Mouse (Mus musculus) liver, adult 2 months (tissue): Measurements from ENCODE around the gene Tac2. TPM values are rescaled to one million over a fixed set of nuclear protein-coding genes. Genes with fewer than 3 reads are reported as not detected.
A peak's percentile ranks its signal among the peaks of the same experiment; 100 is the strongest.

Source experiments
- DNase-seq: peaks from one replicate; pipeline ENCODE4 v3.0.0-alpha.2; 2011; ENCODE audit warnings: low read depth, low spot score; ENCODE audit errors: extremely low read depth
- H3K27ac ChIP-seq: fragments of 200-500 bp; replicated peaks from 2 replicates; pipeline ENCODE4 v1.5.1; 2012; ENCODE audit warnings: low read depth, mild to moderate bottlenecking, control low read depth, inconsistent platforms, low read length; ENCODE audit not compliant: insufficient read depth
- H3K27me3 ChIP-seq: fragments of 200-500 bp; 2 replicates; pipeline ENCODE4 v1.6.1; 2012; ENCODE audit warnings: mild to moderate bottlenecking, moderate library complexity, low read length, inconsistent platforms; ENCODE audit not compliant: control insufficient read depth, insufficient read depth
- H3K36me3 ChIP-seq: fragments of 200-500 bp; 2 replicates; pipeline ENCODE4 v1.6.1; 2012; ENCODE audit warnings: low read length, inconsistent platforms; ENCODE audit not compliant: control insufficient read depth, insufficient read depth
- H3K4me1 ChIP-seq: fragments of 200-500 bp; 2 replicates; pipeline ENCODE4 v1.6.1; 2011; ENCODE audit warnings: low read length; ENCODE audit not compliant: control insufficient read depth, insufficient read depth
- H3K4me3 ChIP-seq: fragments of 200-500 bp; 2 replicates; pipeline ENCODE4 v1.5.1; 2011; ENCODE audit warnings: low read depth, mild to moderate bottlenecking, control low read depth, low read length, moderate library complexity; ENCODE audit not compliant: insufficient read depth
- H3K79me2 ChIP-seq: fragments of 200-500 bp; 2 replicates; pipeline ENCODE4 v1.6.1; 2012; ENCODE audit warnings: inconsistent platforms, mild to moderate bottlenecking, low read length, moderate library complexity; ENCODE audit not compliant: control insufficient read depth, insufficient read depth
- H3K9ac ChIP-seq: fragments of 200-500 bp; 2 replicates; pipeline ENCODE4 v1.6.1; 2012; ENCODE audit warnings: low read depth, mild to moderate bottlenecking, control low read depth, inconsistent platforms, low read length
- CTCF ChIP-seq: fragments of 200-500 bp; IDR thresholded peaks from 2 replicates; pipeline ENCODE4 v1.5.1; 2011; ENCODE audit warnings: low read depth, low read length, control low read depth
- POLR2A ChIP-seq: fragments of 200-500 bp; IDR thresholded peaks from 2 replicates; pipeline ENCODE4 v1.6.1; 2011; ENCODE audit warnings: low read length, control low read depth; ENCODE audit not compliant: insufficient read depth; ENCODE audit errors: extremely low read depth
- WGBS: fragments of 180-500 bp; shearing (Covaris S2); methylation state at CpG from one replicate; pipeline ENCODE4 v1.1.7; 2018; 5-methylcytosine and 5-hydroxymethylcytosine counted together
- polyA plus RNA-seq: library from polyadenylated mRNA; depleted of rRNA; stranded (reverse); fragments of >200 nt; gene quantifications from 2 replicates; pipeline ENCODE4 v1.2.3, GENCODE M21; 2012
- total RNA-seq: library from RNA; depleted of rRNA; stranded (reverse); fragments of >200 nt; gene quantifications from 2 replicates; pipeline ENCODE4 v1.2.3, GENCODE M21; 2014

Gene Tac2
- total and polyA plus RNA-seq, 2 experiments = not detected

DNA sequence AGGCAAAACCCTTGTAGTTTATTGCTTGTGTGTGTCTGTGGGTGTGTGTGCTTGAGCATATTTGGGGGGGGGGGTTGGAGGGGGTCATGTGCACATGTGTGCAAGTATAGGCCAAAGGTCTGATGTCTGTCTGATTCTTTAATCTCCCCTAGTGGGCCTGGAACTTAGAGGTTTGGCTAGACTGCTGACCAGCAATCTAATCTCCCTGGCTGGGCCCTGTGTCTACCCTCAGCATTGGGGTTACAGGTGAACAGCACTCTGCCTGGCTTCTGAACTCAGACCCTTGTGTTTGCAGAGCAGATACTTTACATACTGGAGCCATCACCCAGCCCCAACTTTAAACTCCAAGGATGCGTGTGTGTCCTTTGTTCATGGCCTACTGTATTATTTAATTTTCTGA is 45.1 kb upstream of the Tac2 start:
- no peak overlapping the region for H3K9ac ChIP-seq
- no peak overlapping the region for H3K4me3 ChIP-seq
- 95% methylated on average over 1 of the region's 1 CpGs for WGBS
- H3K27me3 ChIP-seq = no peaks in the 10 kb centered on the region
- H3K36me3 ChIP-seq = no peaks in the 10 kb centered on the region
- no peak for TF ChIP-seq POLR2A
- no peak for TF ChIP-seq CTCF
- peaks cover 7% of the 10 kb centered on the region for H3K4me1 ChIP-seq
- H3K27ac ChIP-seq = no peak overlapping the region
- no peak for DNase-seq
- H3K79me2 ChIP-seq = no peaks in the 10 kb centered on the region; the same call in 1 of the 2 replicates

DNA sequence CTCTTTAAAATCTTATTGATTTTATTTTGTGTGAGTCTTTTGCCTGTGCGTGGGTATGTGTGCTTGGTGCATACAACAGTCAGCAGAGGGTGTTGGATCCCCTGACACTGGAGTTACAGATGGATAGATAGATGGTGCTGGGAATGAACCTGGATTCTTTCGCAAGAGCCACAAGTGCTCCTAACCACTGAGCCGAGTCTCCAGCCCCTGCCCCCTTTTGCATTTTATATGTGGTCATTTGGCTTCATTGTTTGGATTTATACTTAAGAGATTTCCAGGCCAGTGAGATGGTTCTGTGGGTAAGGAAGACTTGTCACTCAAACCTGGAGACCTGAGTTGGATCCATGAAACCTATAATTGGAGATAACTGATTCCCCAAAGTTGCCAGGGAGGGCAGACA is 44.4 kb upstream of the Tac2 start:
- no peak overlapping the region for H3K27ac ChIP-seq
- TF ChIP-seq CTCF (no peak), POLR2A (no peak)
- H3K27me3 ChIP-seq = no peaks in the 10 kb centered on the region
- no peaks in the 10 kb centered on the region for H3K36me3 ChIP-seq
- DNase-seq = no peak
- H3K9ac ChIP-seq = no peak overlapping the region
- WGBS = 74% methylated on average over 3 of the region's 3 CpGs
- no peak overlapping the region for H3K4me3 ChIP-seq
- no peaks in the 10 kb centered on the region; the same call in 1 of the 2 replicates for H3K79me2 ChIP-seq
- peaks cover 7% of the 10 kb centered on the region for H3K4me1 ChIP-seq

- 86% methylated on average over 6 of the region's 6 CpGs for WGBS
- DNase-seq = no peak
- TF ChIP-seq POLR2A (no peak), CTCF (no peak)
- Histone ChIP-seq H3K27me3 (no peaks in the 10 kb centered on the region), H3K9ac (no peak overlapping the region), H3K4me3 (no peak overlapping the region), H3K27ac (no peak overlapping the region), H3K79me2 (no peaks in the 10 kb centered on the region; the same call in 1 of the 2 replicates), H3K36me3 (no peaks in the 10 kb centered on the region), H3K4me1 (no peaks in the 10 kb centered on the region)
Observed at GRCm38 (mm10) chr10:127682886-127683285, 41.4 kb upstream of the Tac2 start.

- Histone ChIP-seq H3K79me2 (no peaks in the 10 kb centered on the region), H3K9ac (no peak overlapping the region), H3K4me3 (no peak overlapping the region), H3K36me3 (peaks cover 3% of the 10 kb centered on the region), H3K27ac (no peak overlapping the region), H3K4me1 (no peaks in the 10 kb centered on the region), H3K27me3 (no peaks in the 10 kb centered on the region)
- no peak for TF ChIP-seq CTCF
- no peak for TF ChIP-seq POLR2A
- DNase-seq = no peak
- WGBS = 37% methylated on average over 1 of the region's 1 CpGs
Observed at GRCm38 (mm10) chr10:127691053-127691452, 33.2 kb upstream of the Tac2 start.

DNA sequence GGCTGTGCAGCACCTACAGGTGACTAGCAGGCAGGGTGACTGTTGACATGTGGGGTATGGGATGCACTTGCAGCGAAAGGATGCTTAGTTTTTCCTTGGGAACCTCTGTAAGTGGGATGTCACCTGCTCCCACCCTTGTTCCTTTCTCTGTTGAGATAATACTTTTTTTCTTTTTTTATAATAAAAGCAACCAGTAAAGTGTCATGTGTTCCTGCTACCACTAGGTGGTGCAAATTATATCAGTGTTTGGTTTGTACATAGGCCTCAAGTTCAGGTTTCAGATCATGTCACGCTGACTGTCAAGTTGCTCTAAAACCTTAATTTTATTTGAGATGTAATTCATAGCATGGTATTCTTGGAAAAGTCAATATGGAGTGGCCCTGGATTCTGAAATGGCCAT is 29.6 kb upstream of the Tac2 start:
- H3K4me1 ChIP-seq = no peaks in the 10 kb centered on the region
- no peaks in the 10 kb centered on the region for H3K79me2 ChIP-seq
- no peak overlapping the region for H3K9ac ChIP-seq
- H3K27me3 ChIP-seq = no peaks in the 10 kb centered on the region
- TF ChIP-seq CTCF = peak; percentile 47
- TF ChIP-seq POLR2A = no peak
- H3K36me3 ChIP-seq = peaks cover 1% of the 10 kb centered on the region; the same call in 1 of the 2 replicates
- H3K27ac ChIP-seq = no peak overlapping the region
- DNase-seq = peak; percentile 39
- WGBS = 41% methylated on average over 2 of the region's 2 CpGs
- H3K4me3 ChIP-seq = no peak overlapping the region

GRCm38 (mm10) chr10:127695775-127696174 is 28.5 kb upstream of the Tac2 start:
- H3K4me3 ChIP-seq = no peak overlapping the region
- WGBS = 95% methylated on average over 7 of the region's 7 CpGs
- no peak overlapping the region for H3K9ac ChIP-seq
- no peak overlapping the region for H3K27ac ChIP-seq
- peaks cover 1% of the 10 kb centered on the region; the same call in 1 of the 2 replicates for H3K36me3 ChIP-seq
- no peak for TF ChIP-seq POLR2A
- TF ChIP-seq CTCF = no peak
- no peaks in the 10 kb centered on the region for H3K79me2 ChIP-seq
- no peaks in the 10 kb centered on the region for H3K27me3 ChIP-seq
- H3K4me1 ChIP-seq = no peaks in the 10 kb centered on the region
- no peak for DNase-seq
